ENCODE assay signal across 7 mouse cellular contexts in the genomic region with DNA sequence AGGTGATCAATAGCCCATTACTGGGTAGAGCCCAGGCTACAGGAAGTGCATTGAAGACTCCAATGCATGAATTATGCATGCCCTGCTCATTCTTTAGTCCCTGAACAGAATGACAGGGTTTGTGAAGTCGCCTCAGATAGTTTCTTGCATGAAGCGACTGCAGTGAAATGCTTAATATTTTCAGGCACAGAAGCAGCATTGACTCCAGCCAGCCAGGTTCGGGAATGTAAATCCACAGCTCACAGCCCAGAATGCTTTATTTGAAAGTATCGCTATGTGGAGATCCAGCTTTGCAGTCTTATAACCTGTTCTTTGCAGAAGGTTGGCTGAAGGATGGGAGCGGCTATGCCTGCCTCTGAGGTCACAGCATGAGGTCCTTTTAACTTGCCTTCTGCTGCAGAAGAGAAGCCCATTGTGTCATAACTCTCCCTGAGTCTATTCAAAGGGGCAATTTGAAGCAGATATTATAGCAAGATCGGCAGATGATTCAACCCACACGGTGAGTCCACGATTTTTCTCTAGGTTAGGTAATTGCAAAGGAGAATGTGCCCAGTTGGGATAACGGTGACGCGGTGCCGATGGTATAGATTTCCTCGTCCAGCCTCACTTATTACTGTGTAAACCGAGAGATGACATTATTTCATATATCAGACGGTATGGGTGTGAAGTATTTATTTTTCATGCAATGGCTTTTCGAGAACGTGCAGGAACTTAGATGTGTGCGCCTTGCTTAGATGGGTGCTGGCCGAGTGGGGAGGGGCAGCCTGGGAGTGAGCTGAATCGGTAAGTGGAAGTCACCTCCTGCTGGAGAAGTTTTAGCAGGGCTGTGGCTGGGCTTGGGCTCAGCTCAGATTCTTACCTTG.
DNase-seq lines count a peak whose midpoint lies in the region; ATAC-seq and TF ChIP-seq lines count a peak whose summit lies in the region.

No protein-coding gene starts in this region.

- H3K36me3 ChIP-seq in embryonic facial prominence, embryonic 10.5 days (replicated peaks): no peaks in the 10 kb centered on the region
- H3K36me3 ChIP-seq in midbrain, postnatal 0 days (ENCODE audit: insufficient read depth, low read length): no peaks in the 10 kb centered on the region

- H3K9ac ChIP-seq in midbrain, postnatal 0 days (replicated peaks; ENCODE audit: low read length, poor library complexity, severe bottlenecking): peak overlapping the region; percentile 66

- 6% methylated on average over 20 of the region's 20 CpGs for WGBS in cerebellum, adult 2 months
- 45% methylated on average over 20 of the region's 20 CpGs for WGBS in embryonic facial prominence, embryonic 10.5 days
- WGBS in midbrain, postnatal 0 days: 16% methylated on average over 20 of the region's 20 CpGs

- H3K4me2 ChIP-seq in midbrain, postnatal 0 days (ENCODE audit: low read depth, low read length, poor library complexity, severe bottlenecking): peak overlapping the region; percentile 48

- peak; percentile 86 for ATAC-seq in midbrain, postnatal 0 days (ENCODE audit: low FRiP score)
- ATAC-seq in granulocyte monocyte progenitor cell, adult 5-6 weeks (replicated peaks; ENCODE audit: poor library complexity, severe bottlenecking): no peak

- peak overlapping the region; percentile 86 for H3K27ac ChIP-seq in cerebellum, adult 2 months (ENCODE audit: insufficient read depth, low read length)
- H3K27ac ChIP-seq in embryonic facial prominence, embryonic 10.5 days (replicated peaks): no peak overlapping the region
- H3K27ac ChIP-seq in layer of hippocampus, adult 2 months: peak overlapping the region; percentile 89
- H3K27ac ChIP-seq in midbrain, postnatal 0 days (ENCODE audit: low read depth, low read length): peak overlapping the region; percentile 89

- peaks cover 6% of the 10 kb centered on the region for H3K4me1 ChIP-seq in cerebellum, adult 2 months (ENCODE audit: control insufficient read depth, insufficient read depth, low read length)
- H3K4me1 ChIP-seq in embryonic facial prominence, embryonic 10.5 days: peaks cover 9% of the 10 kb centered on the region; the same call in 1 of the 2 replicates
- no peaks in the 10 kb centered on the region for H3K4me1 ChIP-seq in midbrain, postnatal 0 days (ENCODE audit: insufficient read depth, low read length)

- no peaks in the 10 kb centered on the region for H3K9me3 ChIP-seq in embryonic facial prominence, embryonic 10.5 days
- H3K9me3 ChIP-seq in midbrain, postnatal 0 days (ENCODE audit: low read length): no peaks in the 10 kb centered on the region

- no peak; the same call in 1 of the 2 replicates for TF ChIP-seq POLR2A in cerebellum, adult 2 months (IDR thresholded peaks at IDR 0.05; ENCODE audit: borderline replicate concordance, insufficient read depth, low read length)

- peak overlapping the region; percentile 77 for H3K4me3 ChIP-seq in cerebellum, adult 2 months (replicated peaks; ENCODE audit: insufficient read depth, low read depth, low read length)
- peak overlapping the region; percentile 30; the same call in 1 of the 2 replicates for H3K4me3 ChIP-seq in embryonic facial prominence, embryonic 10.5 days
- H3K4me3 ChIP-seq in layer of hippocampus, adult 2 months: peak overlapping the region; percentile 74
- peak overlapping the region; percentile 41 for H3K4me3 ChIP-seq in midbrain, postnatal 0 days (ENCODE audit: low read depth, low read length)

- TF ChIP-seq CTCF in cerebellum, adult 2 months (IDR thresholded peaks at IDR 0.05; ENCODE audit: borderline replicate concordance, insufficient read depth, low read depth, low read length): peak; percentile 38; the same call in 1 of the 2 replicates
- TF ChIP-seq CTCF in layer of hippocampus, adult 2 months (conservative IDR thresholded peaks at IDR 0.05): peak; percentile 64
- TF ChIP-seq CTCF in midbrain, postnatal 0 days (IDR thresholded peaks at IDR 0.05): peak; percentile 60

- H3K27me3 ChIP-seq in cerebellum, adult 2 months (ENCODE audit: control insufficient read depth, insufficient read depth, low read length): no peaks in the 10 kb centered on the region
- no peaks in the 10 kb centered on the region for H3K27me3 ChIP-seq in embryonic facial prominence, embryonic 10.5 days (replicated peaks; ENCODE audit: low read depth, poor library complexity, severe bottlenecking)
- no peaks in the 10 kb centered on the region for H3K27me3 ChIP-seq in midbrain, postnatal 0 days (ENCODE audit: insufficient read depth, low read length)

- DNase-seq in cerebellum, adult 2 months: peak; percentile 67 to 74
- DNase-seq in embryonic facial prominence, embryonic 10.5 days (ENCODE audit: low spot score): no peak
- peak; percentile 52 to 55 for DNase-seq in layer of hippocampus, adult 2 months (ENCODE audit: low spot score in 2 of 2)
- DNase-seq in midbrain, postnatal 0 days (ENCODE audit: low spot score): peak; percentile 81
- no peak for DNase-seq in urinary bladder, adult 2 months (ENCODE audit: low spot score)
- DNase-seq in thymus, postnatal 0 days (ENCODE audit: low spot score): no peak

Comparison
In these comparisons a context has a peak if more than half of its experiments do, and no peak if none do; other contexts are left out.
1. DNase-seq: peak in cerebellum, adult 2 months (2 of 2), layer of hippocampus, adult 2 months (2 of 2) and midbrain, postnatal 0 days (single experiment); none in embryonic facial prominence, embryonic 10.5 days (single experiment), urinary bladder, adult 2 months (single experiment) and thymus, postnatal 0 days (single experiment).
2. Peak in every context shown above with its lines, with median percentiles within 50 percentile points of each other: H3K4me3 ChIP-seq and CTCF ChIP-seq.